Mouse (Mus musculus): Measurements from ENCODE around the gene E130308A19Rik. TPM values are rescaled to one million over a fixed set of nuclear protein-coding genes. Genes with fewer than 3 reads are reported as not detected.
A peak's percentile ranks its signal among the peaks of the same experiment; 100 is the strongest.

Gene E130308A19Rik
- total RNA-seq, 2 experiments from 2014 or later = 10.2 to 15.0 TPM

GRCm38 (mm10) chr4:59717349-59717748 lies 91.3 kb downstream of the E130308A19Rik start:
- intact Hi-C loops (cut with DNase I) = no loop called here
- no peak for DNase-seq (ENCODE audit: low spot score in 2 of 2)

- DNase-seq (ENCODE audit: low spot score in 2 of 2) = no peak
- intact Hi-C loops (cut with DNase I) = no loop called here
Observed at GRCm38 (mm10) chr4:59718542-59718941, 92.5 kb downstream of the E130308A19Rik start.

- no peak for DNase-seq (ENCODE audit: low spot score in 2 of 2)
- intact Hi-C loops (cut with DNase I) = no loop called here
Observed at GRCm38 (mm10) chr4:59719481-59720355, 93.7 kb downstream of the E130308A19Rik start.

- intact Hi-C loops (cut with DNase I) = no loop called here
- DNase-seq (ENCODE audit: low spot score in 2 of 2) = no peak
Observed at GRCm38 (mm10) chr4:59721811-59722210, 95.8 kb downstream of the E130308A19Rik start.

- intact Hi-C loops (cut with DNase I) = no loop called here
Observed at GRCm38 (mm10) chr4:59725579-59725978, 99.6 kb downstream of the E130308A19Rik start.

GRCm38 (mm10) chr4:59726501-59726900 lies 100.5 kb downstream of the E130308A19Rik start:
- intact Hi-C loops (cut with DNase I) = no loop called here
- DNase-seq (ENCODE audit: low spot score in 2 of 2) = no peak

More at GRCm38 (mm10) chr4:59725579-59725978, 99.6 kb downstream of the E130308A19Rik start:
- no peak for DNase-seq (ENCODE audit: low spot score in 2 of 2)

- intact Hi-C loops (cut with DNase I) = no loop called here
- no peak for DNase-seq (ENCODE audit: low spot score in 2 of 2)
Observed at GRCm38 (mm10) chr4:59727187-59727877, 101.3 kb downstream of the E130308A19Rik start.

- intact Hi-C loops (cut with DNase I) = no loop called here
- DNase-seq (ENCODE audit: low spot score in 2 of 2) = no peak
Observed at GRCm38 (mm10) chr4:59727878-59728261, 101.9 kb downstream of the E130308A19Rik start.

- DNase-seq (ENCODE audit: low spot score in 2 of 2) = no peak
- intact Hi-C loops (cut with DNase I) = no loop called here
Observed at GRCm38 (mm10) chr4:59728839-59729238, 102.8 kb downstream of the E130308A19Rik start.

- DNase-seq (ENCODE audit: low spot score in 2 of 2) = no peak
- intact Hi-C loops (cut with DNase I) = no loop called here
Observed at GRCm38 (mm10) chr4:59731544-59731943, 105.5 kb downstream of the E130308A19Rik start.

GRCm38 (mm10) chr4:59739321-59739720 lies 113.3 kb downstream of the E130308A19Rik start:
- intact Hi-C loops (cut with DNase I) = no loop called here
- no peak for DNase-seq (ENCODE audit: low spot score in 2 of 2)

GRCm38 (mm10) chr4:59739882-59740281 lies 113.9 kb downstream of the E130308A19Rik start:
- DNase-seq (ENCODE audit: low spot score in 2 of 2) = no peak
- intact Hi-C loops (cut with DNase I) = no loop called here

GRCm38 (mm10) chr4:59753491-59754140 lies 127.6 kb downstream of the E130308A19Rik start:
- intact Hi-C loops (cut with DNase I) = no loop called here
- DNase-seq (ENCODE audit: low spot score in 2 of 2) = no peak

- intact Hi-C loops (cut with DNase I) = loop anchor here (5.0 kb wide), 1 partner anchor 129 kb away; the partner anchor contains the start of gene E130308A19Rik
- peak; percentile 59 to 65 for DNase-seq (ENCODE audit: low spot score in 2 of 2)
Observed at GRCm38 (mm10) chr4:59756332-59757082, 130.5 kb downstream of the E130308A19Rik start.

GRCm38 (mm10) chr4:59757452-59758435 lies 131.7 kb downstream of the E130308A19Rik start:
- intact Hi-C loops (cut with DNase I) = loop anchor here (5.0 kb wide), 1 partner anchor 130 kb away; the partner anchor contains the start of gene E130308A19Rik
- no peak for DNase-seq (ENCODE audit: low spot score in 2 of 2)

- no peak for DNase-seq (ENCODE audit: low spot score in 2 of 2)
- intact Hi-C loops (cut with DNase I) = no loop called here
Observed at GRCm38 (mm10) chr4:59760016-59760415, 134.0 kb downstream of the E130308A19Rik start.

GRCm38 (mm10) chr4:59760636-59761364 lies 134.8 kb downstream of the E130308A19Rik start:
- intact Hi-C loops (cut with DNase I) = no loop called here
- peak in 1 of 2 experiments; percentile 20 for DNase-seq (ENCODE audit: low spot score in 2 of 2)

GRCm38 (mm10) chr4:59761365-59761729 lies 135.3 kb downstream of the E130308A19Rik start:
- no peak for DNase-seq (ENCODE audit: low spot score in 2 of 2)
- intact Hi-C loops (cut with DNase I) = no loop called here
